Comparison of ENCODE assay signal across 8 mouse cellular contexts in genomic region chr15:99253175-99253479, GRCm38 (mm10). TPM values are rescaled to one million over a fixed set of nuclear protein-coding genes. Genes with fewer than 3 reads are reported as not detected.
DNase-seq lines count a peak whose midpoint lies in the region; ATAC-seq and TF ChIP-seq lines count a peak whose summit lies in the region.
"Not testable (repeated sequence)": the region's sequence is repeated elsewhere in the genome, so short reads cannot be mapped to it uniquely, and the experiment has no call there.

No protein-coding gene starts in this region.

- H3K9ac ChIP-seq in embryonic facial prominence, embryonic 12.5 days; forebrain, embryonic 16.5 days (replicated peaks; ENCODE audit: low read depth, low read length); heart, embryonic 16.5 days (ENCODE audit: low read length); intestine, embryonic 15.5 days; limb, embryonic 13.5 days; lung, embryonic 14.5 days; midbrain, embryonic 15.5 days; stomach, embryonic 15.5 days: not testable (repeated sequence)

- peak overlapping the region; percentile 68 for H3K4me2 ChIP-seq in embryonic facial prominence, embryonic 12.5 days (replicated peaks)
- H3K4me2 ChIP-seq in forebrain, embryonic 16.5 days (ENCODE audit: low read length): peak overlapping the region; percentile 78
- peak overlapping the region; percentile 93 for H3K4me2 ChIP-seq in heart, embryonic 16.5 days (ENCODE audit: low read depth, low read length)
- peak overlapping the region; percentile 78 for H3K4me2 ChIP-seq in intestine, embryonic 15.5 days (replicated peaks)
- H3K4me2 ChIP-seq in limb, embryonic 13.5 days (replicated peaks): peak overlapping the region; percentile 84
- H3K4me2 ChIP-seq in lung, embryonic 14.5 days: peak overlapping the region; percentile 64
- peak overlapping the region; percentile 79 for H3K4me2 ChIP-seq in midbrain, embryonic 15.5 days
- H3K4me2 ChIP-seq in stomach, embryonic 15.5 days: peak overlapping the region; percentile 69

- H3K4me3 ChIP-seq in embryonic facial prominence, embryonic 12.5 days; forebrain, embryonic 16.5 days (replicated peaks; ENCODE audit: low read length); intestine, embryonic 15.5 days (replicated peaks); lung, embryonic 14.5 days (ENCODE audit: low read depth, low read length); stomach, embryonic 15.5 days (replicated peaks): not testable (repeated sequence)
- peak overlapping the region; percentile 69 for H3K4me3 ChIP-seq in heart, embryonic 16.5 days (ENCODE audit: low read length)
- peak overlapping the region; percentile 59; the same call in 1 of the 2 replicates for H3K4me3 ChIP-seq in limb, embryonic 13.5 days
- H3K4me3 ChIP-seq in midbrain, embryonic 15.5 days: peak overlapping the region; percentile 59; the same call in 1 of the 2 replicates

- peaks cover 15% of the 10 kb centered on the region for H3K36me3 ChIP-seq in embryonic facial prominence, embryonic 12.5 days
- not testable (repeated sequence) for H3K36me3 ChIP-seq in forebrain, embryonic 16.5 days (ENCODE audit: control insufficient read depth, insufficient read depth); heart, embryonic 16.5 days (ENCODE audit: control insufficient read depth, insufficient read depth); intestine, embryonic 15.5 days; midbrain, embryonic 15.5 days (replicated peaks)
- H3K36me3 ChIP-seq in limb, embryonic 13.5 days: peaks cover 21% of the 10 kb centered on the region
- H3K36me3 ChIP-seq in lung, embryonic 14.5 days (ENCODE audit: insufficient read depth): peaks cover 16% of the 10 kb centered on the region
- H3K36me3 ChIP-seq in stomach, embryonic 15.5 days: 0 out of 2 replicates have a peak, but pooled peaks cover 12% of the 10 kb centered on the region

- not testable (repeated sequence) for H3K4me1 ChIP-seq in embryonic facial prominence, embryonic 12.5 days; lung, embryonic 14.5 days (ENCODE audit: insufficient read depth); stomach, embryonic 15.5 days
- peaks cover 16% of the 10 kb centered on the region for H3K4me1 ChIP-seq in forebrain, embryonic 16.5 days (replicated peaks; ENCODE audit: control insufficient read depth, insufficient read depth, low read length)
- H3K4me1 ChIP-seq in heart, embryonic 16.5 days (ENCODE audit: control insufficient read depth, insufficient read depth, low read length): peaks cover 38% of the 10 kb centered on the region
- 0 out of 2 replicates have a peak, but pooled peaks cover 13% of the 10 kb centered on the region for H3K4me1 ChIP-seq in intestine, embryonic 15.5 days (replicated peaks)
- H3K4me1 ChIP-seq in limb, embryonic 13.5 days: peaks cover 17% of the 10 kb centered on the region; the same call in 1 of the 2 replicates
- peaks cover 25% of the 10 kb centered on the region for H3K4me1 ChIP-seq in midbrain, embryonic 15.5 days

- not testable (repeated sequence) for H3K27ac ChIP-seq in embryonic facial prominence, embryonic 12.5 days; forebrain, embryonic 16.5 days (ENCODE audit: low read length); intestine, embryonic 15.5 days; limb, embryonic 13.5 days; midbrain, embryonic 15.5 days
- H3K27ac ChIP-seq in heart, embryonic 16.5 days (ENCODE audit: low read length): peak overlapping the region; percentile 100
- peak overlapping the region; percentile 97 for H3K27ac ChIP-seq in lung, embryonic 14.5 days (ENCODE audit: low read depth)
- peak overlapping the region; percentile 97 for H3K27ac ChIP-seq in stomach, embryonic 15.5 days

- not testable (repeated sequence) for H3K27me3 ChIP-seq in embryonic facial prominence, embryonic 12.5 days; forebrain, embryonic 16.5 days (replicated peaks; ENCODE audit: control insufficient read depth, insufficient read depth, low read length); heart, embryonic 16.5 days (ENCODE audit: control insufficient read depth, insufficient read depth, low read length); intestine, embryonic 15.5 days (replicated peaks); limb, embryonic 13.5 days; lung, embryonic 14.5 days (ENCODE audit: insufficient read depth, low read length); midbrain, embryonic 15.5 days (replicated peaks); stomach, embryonic 15.5 days (replicated peaks)

- not testable (repeated sequence) for ATAC-seq in embryonic facial prominence, embryonic 12.5 days (ENCODE audit: insufficient number of reproducible peaks, insufficient read depth, low FRiP score, low TSS enrichment); forebrain, embryonic 16.5 days; heart, embryonic 16.5 days (replicated peaks; ENCODE audit: extremely low read depth, insufficient read depth, low FRiP score); intestine, embryonic 15.5 days; limb, embryonic 13.5 days (ENCODE audit: low FRiP score, low read depth); lung, embryonic 14.5 days (ENCODE audit: insufficient read depth); midbrain, embryonic 15.5 days (replicated peaks); stomach, embryonic 15.5 days (ENCODE audit: insufficient read depth, low FRiP score, low read depth)

- DNase-seq in lung, embryonic 14.5 days: not testable (repeated sequence)

- not testable (repeated sequence) for TF ChIP-seq CTCF in lung, embryonic 14.5 days (IDR thresholded peaks at IDR 0.05; ENCODE audit: low read depth)

- WGBS in embryonic facial prominence, embryonic 12.5 days: 51% methylated on average over 2 of the region's 2 CpGs
- 59% methylated on average over 2 of the region's 2 CpGs for WGBS in forebrain, embryonic 16.5 days
- WGBS in heart, embryonic 16.5 days: 48% methylated on average over 2 of the region's 2 CpGs
- 34% methylated on average over 2 of the region's 2 CpGs for WGBS in intestine, embryonic 15.5 days
- WGBS in limb, embryonic 13.5 days: 35% methylated on average over 2 of the region's 2 CpGs
- WGBS in lung, embryonic 14.5 days: 45% methylated on average over 2 of the region's 2 CpGs
- WGBS in midbrain, embryonic 15.5 days: 50% methylated on average over 2 of the region's 2 CpGs
- WGBS in stomach, embryonic 15.5 days: 39% methylated on average over 2 of the region's 2 CpGs

- not testable (repeated sequence) for H3K9me3 ChIP-seq in embryonic facial prominence, embryonic 12.5 days; forebrain, embryonic 16.5 days (ENCODE audit: control insufficient read depth, low read length); heart, embryonic 16.5 days (replicated peaks; ENCODE audit: control insufficient read depth, low read length); intestine, embryonic 15.5 days; limb, embryonic 13.5 days; lung, embryonic 14.5 days (ENCODE audit: low read depth, low read length); midbrain, embryonic 15.5 days; stomach, embryonic 15.5 days

RNA-seq across cellular contexts. Expression of gene Mcrs1, which starts 1.4 kb away (rescaled TPM):
- polyA plus RNA-seq in embryonic facial prominence, embryonic 12.5 days (2016; fragmentation: Nextera tagmentation; extraction: Ambion mirVana): 159 and 160 TPM in 2 replicates
- 207 and 220 TPM in 2 replicates for polyA plus RNA-seq in forebrain, embryonic 16.5 days (2015; fragmentation: Nextera tagmentation; extraction: Ambion mirVana)
- 155 and 163 TPM in 2 replicates for polyA plus RNA-seq in heart, embryonic 16.5 days (2015; fragmentation: Nextera tagmentation; extraction: Ambion mirVana)
- 119 and 121 TPM in 2 replicates for polyA plus RNA-seq in intestine, embryonic 15.5 days (2015; fragmentation: Nextera tagmentation; extraction: Ambion mirVana)
- 143 and 144 TPM in 2 replicates for polyA plus RNA-seq in limb, embryonic 13.5 days (2015; fragmentation: Nextera tagmentation; extraction: Ambion mirVana)
- 142 and 155 TPM in 2 replicates for polyA plus RNA-seq in lung, embryonic 14.5 days (2014; fragmentation: Nextera tagmentation; extraction: Ambion mirVana)
- polyA plus RNA-seq in midbrain, embryonic 15.5 days (2015; fragmentation: Nextera tagmentation; extraction: Ambion mirVana): 213 and 225 TPM in 2 replicates
- polyA plus RNA-seq in stomach, embryonic 15.5 days (2015; fragmentation: Nextera tagmentation; extraction: Ambion mirVana): 107 and 122 TPM in 2 replicates

RNA-seq across cellular contexts. Expression of gene Kcnh3, which starts 28.5 kb away (rescaled TPM):
- polyA plus RNA-seq in embryonic facial prominence, embryonic 12.5 days (2016; fragmentation: Nextera tagmentation; extraction: Ambion mirVana): 0.81 and 1.2 TPM in 2 replicates
- polyA plus RNA-seq in forebrain, embryonic 16.5 days (2015; fragmentation: Nextera tagmentation; extraction: Ambion mirVana): 4.5 and 5.6 TPM in 2 replicates
- polyA plus RNA-seq in heart, embryonic 16.5 days (2015; fragmentation: Nextera tagmentation; extraction: Ambion mirVana): 1.3 TPM in 2 replicates
- polyA plus RNA-seq in intestine, embryonic 15.5 days (2015; fragmentation: Nextera tagmentation; extraction: Ambion mirVana): 0.45 and 1.00 TPM in 2 replicates
- polyA plus RNA-seq in limb, embryonic 13.5 days (2015; fragmentation: Nextera tagmentation; extraction: Ambion mirVana): 0.28 and 0.37 TPM in 2 replicates
- polyA plus RNA-seq in lung, embryonic 14.5 days (2014; fragmentation: Nextera tagmentation; extraction: Ambion mirVana): 0.37 and 0.60 TPM in 2 replicates
- polyA plus RNA-seq in midbrain, embryonic 15.5 days (2015; fragmentation: Nextera tagmentation; extraction: Ambion mirVana): 0.25 and 0.40 TPM in 2 replicates
- 0.77 and 1.2 TPM in 2 replicates for polyA plus RNA-seq in stomach, embryonic 15.5 days (2015; fragmentation: Nextera tagmentation; extraction: Ambion mirVana)

RNA-seq across cellular contexts. Expression of gene Prpf40b, which starts 41.8 kb away (rescaled TPM):
- polyA plus RNA-seq in embryonic facial prominence, embryonic 12.5 days (2016; fragmentation: Nextera tagmentation; extraction: Ambion mirVana): 79.5 and 80.0 TPM in 2 replicates
- polyA plus RNA-seq in forebrain, embryonic 16.5 days (2015; fragmentation: Nextera tagmentation; extraction: Ambion mirVana): 111 and 129 TPM in 2 replicates
- 36.0 and 46.6 TPM in 2 replicates for polyA plus RNA-seq in heart, embryonic 16.5 days (2015; fragmentation: Nextera tagmentation; extraction: Ambion mirVana)
- polyA plus RNA-seq in intestine, embryonic 15.5 days (2015; fragmentation: Nextera tagmentation; extraction: Ambion mirVana): 35.0 and 42.6 TPM in 2 replicates
- polyA plus RNA-seq in limb, embryonic 13.5 days (2015; fragmentation: Nextera tagmentation; extraction: Ambion mirVana): 77.6 and 80.3 TPM in 2 replicates
- 48.3 and 59.1 TPM in 2 replicates for polyA plus RNA-seq in lung, embryonic 14.5 days (2014; fragmentation: Nextera tagmentation; extraction: Ambion mirVana)
- 129 and 132 TPM in 2 replicates for polyA plus RNA-seq in midbrain, embryonic 15.5 days (2015; fragmentation: Nextera tagmentation; extraction: Ambion mirVana)
- 42.8 and 46.3 TPM in 2 replicates for polyA plus RNA-seq in stomach, embryonic 15.5 days (2015; fragmentation: Nextera tagmentation; extraction: Ambion mirVana)

RNA-seq across cellular contexts. Expression of gene Fam186b, which starts 42.6 kb away (rescaled TPM):
- polyA plus RNA-seq in embryonic facial prominence, embryonic 12.5 days (2016; fragmentation: Nextera tagmentation; extraction: Ambion mirVana): 0.09 and 0.32 TPM in 2 replicates
- 0.42 and 0.50 TPM in 2 replicates for polyA plus RNA-seq in forebrain, embryonic 16.5 days (2015; fragmentation: Nextera tagmentation; extraction: Ambion mirVana)
- 0.13 and 0.16 TPM in 2 replicates for polyA plus RNA-seq in heart, embryonic 16.5 days (2015; fragmentation: Nextera tagmentation; extraction: Ambion mirVana)
- polyA plus RNA-seq in intestine, embryonic 15.5 days (2015; fragmentation: Nextera tagmentation; extraction: Ambion mirVana): 0.18 TPM in 1 of 2 replicates, not detected in the other
- 0.15 and 0.36 TPM in 2 replicates for polyA plus RNA-seq in limb, embryonic 13.5 days (2015; fragmentation: Nextera tagmentation; extraction: Ambion mirVana)
- polyA plus RNA-seq in lung, embryonic 14.5 days (2014; fragmentation: Nextera tagmentation; extraction: Ambion mirVana): 0.05 and 0.15 TPM in 2 replicates
- 0.62 and 0.75 TPM in 2 replicates for polyA plus RNA-seq in midbrain, embryonic 15.5 days (2015; fragmentation: Nextera tagmentation; extraction: Ambion mirVana)
- 0.06 and 0.23 TPM in 2 replicates for polyA plus RNA-seq in stomach, embryonic 15.5 days (2015; fragmentation: Nextera tagmentation; extraction: Ambion mirVana)
